Mouse (Mus musculus) lung, postnatal 36 days (tissue): ENCODE measurements around the gene Nanos3.

Experiments used
- DNase-seq: peaks from one replicate; pipeline ENCODE4 v3.0.0; 2022; ENCODE audit warnings: mixed read lengths

Nanos3 gene

DNA sequence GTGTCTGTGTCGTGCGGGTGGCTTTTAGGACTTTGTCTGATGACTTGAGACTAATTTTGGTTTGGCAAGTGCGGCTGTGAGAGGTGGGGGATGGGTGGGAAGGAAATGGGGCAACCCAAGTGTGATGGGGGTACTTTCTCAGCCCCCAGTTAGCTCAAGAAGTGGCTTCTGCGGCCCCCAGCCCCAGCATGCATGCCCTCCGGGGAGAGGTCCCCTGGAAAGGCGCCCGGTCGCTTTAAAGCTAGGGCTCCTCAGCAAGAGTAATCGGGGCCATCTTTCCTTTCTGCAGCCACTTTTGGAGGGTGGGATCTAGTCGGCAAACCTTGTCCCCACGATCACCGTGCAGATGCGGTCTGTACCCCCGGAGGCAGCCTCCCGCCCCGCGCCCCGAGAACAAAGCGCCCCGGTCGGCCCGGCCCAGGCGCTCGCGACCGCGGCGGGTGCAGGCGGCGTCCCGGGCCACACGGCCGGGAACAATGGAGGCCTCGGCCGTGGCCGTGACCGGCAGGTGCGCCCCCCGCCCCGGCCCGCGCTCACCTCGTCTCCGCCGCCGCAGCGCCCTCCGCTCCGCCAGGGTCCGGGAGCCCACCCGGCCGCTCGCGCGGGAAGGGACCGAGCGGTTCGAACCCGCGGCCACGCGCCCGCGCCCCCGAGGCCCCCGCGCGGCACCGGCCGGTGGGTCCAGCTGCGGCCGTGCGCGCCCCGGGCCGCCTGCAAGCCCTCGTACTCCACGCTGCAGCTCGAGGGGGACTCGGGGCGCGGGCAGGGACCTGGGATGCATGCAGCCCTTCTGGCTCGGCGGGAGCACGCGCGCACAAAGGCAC lies 1.5 kb downstream of the Nanos3 start:
- DNase-seq = no peak

DNA sequence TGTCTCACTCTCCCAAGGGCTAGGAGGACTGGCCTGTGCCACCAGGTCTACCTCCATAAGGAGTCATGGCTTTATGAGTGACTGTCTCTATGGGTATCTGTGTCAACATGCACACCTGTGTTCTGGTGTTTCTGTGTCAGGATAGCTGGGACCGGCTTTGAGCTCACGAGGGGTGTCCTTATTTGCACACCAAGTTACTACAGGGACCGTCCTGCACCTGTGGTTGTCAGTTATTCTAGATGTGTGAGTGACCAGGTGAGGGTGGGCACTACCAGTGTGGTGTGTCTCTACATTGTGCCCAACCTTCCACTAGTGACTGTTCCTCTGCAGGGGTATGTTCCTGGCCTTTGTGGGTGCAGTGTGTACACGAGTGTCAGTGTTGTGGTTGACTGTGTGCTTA lies 2.2 kb downstream of the Nanos3 start:
- DNase-seq = no peak

DNA sequence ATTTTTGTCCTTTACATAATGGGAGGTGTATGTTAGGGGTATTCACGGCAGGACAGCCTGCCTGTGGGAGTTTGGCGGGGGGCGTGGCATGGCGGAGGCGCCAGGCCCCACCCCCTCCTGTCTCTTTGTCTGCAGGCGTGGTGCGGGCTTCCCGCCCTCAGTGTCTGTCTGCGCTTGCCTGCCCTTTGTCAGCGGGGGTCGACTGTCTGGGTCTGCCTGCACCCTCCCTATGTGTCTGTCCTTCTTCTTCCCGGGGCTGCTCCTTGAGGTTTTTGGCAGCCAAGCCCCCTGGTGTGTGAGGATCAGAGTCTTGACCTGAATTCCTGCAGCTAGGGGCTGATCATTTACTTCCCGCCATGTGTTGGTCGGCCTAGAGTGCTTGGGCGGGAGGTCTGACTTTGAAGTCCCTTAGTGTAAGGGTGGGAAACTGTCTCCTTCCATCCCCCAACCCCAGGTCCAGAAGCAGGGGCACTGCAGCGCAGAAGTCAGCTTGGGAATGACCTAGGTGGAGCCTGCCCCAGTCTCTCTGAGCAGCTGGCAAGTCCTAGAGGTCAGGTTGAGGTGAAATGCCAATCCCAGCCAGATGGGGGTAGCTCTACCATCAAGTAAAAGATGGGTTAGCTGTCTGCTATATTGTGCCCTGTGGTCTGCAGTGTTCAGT lies 4.4 kb downstream of the Nanos3 start:
- DNase-seq = peak; percentile 51

DNA sequence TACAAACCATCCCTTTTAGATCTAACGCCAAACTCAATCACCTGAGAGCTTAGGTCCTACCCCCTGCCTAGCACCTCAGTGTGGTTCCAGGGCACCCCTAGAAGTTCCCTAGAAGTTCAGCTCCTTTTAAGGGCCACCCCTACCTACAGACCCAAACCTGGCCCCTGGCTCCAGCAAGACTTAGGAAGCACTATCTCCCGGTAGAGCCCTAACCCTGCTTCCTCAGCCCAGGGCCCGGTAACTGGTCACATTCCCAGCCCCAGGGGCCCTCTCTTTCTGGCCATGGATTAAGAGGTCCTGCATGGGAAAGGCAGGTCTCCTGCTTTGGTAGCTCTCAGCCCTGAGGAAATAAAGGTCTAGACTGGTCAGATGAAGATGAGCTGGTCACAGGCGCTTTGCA lies 5.1 kb downstream of the Nanos3 start:
- DNase-seq = no peak

DNA sequence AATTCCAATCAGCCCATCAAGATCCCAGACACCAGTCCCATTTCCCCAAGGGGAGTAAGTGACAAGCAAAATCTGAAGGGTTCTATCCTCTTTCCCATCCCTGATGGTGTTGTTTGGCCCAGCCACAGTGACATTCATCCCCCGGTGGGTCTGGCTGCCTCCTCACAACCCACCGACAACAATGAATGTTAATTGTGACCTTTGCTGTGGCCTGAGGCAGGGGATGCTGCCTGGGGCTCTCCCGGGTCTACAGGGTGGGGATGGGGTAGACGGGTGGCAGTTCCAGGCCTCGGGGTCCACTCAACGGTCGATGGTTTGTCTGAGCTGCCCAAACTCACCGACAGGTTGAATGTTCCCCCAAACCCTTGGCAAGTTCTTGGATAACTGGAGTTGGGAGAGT lies 6.4 kb downstream of the Nanos3 start:
- DNase-seq = no peak

DNA sequence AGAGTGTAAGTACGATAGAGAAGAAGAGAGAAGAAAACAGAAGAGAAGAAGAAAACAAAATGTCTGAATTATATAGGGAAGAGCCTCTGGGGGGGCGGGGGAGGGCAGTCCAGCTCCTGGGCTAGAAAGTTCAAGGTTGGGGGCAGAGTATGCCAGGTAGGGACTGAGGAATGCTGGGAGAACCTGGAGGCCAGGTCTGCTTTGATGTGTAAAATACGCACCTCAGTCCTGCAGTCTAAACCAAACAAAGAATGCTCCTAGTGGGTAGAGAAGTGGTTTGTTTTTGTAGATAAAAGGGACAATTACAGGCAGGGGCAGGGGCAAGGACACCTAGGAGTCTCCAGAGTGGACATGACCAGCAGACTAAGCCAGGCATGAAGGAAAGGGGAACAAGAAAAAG lies 7.6 kb downstream of the Nanos3 start:
- no peak for DNase-seq

DNA sequence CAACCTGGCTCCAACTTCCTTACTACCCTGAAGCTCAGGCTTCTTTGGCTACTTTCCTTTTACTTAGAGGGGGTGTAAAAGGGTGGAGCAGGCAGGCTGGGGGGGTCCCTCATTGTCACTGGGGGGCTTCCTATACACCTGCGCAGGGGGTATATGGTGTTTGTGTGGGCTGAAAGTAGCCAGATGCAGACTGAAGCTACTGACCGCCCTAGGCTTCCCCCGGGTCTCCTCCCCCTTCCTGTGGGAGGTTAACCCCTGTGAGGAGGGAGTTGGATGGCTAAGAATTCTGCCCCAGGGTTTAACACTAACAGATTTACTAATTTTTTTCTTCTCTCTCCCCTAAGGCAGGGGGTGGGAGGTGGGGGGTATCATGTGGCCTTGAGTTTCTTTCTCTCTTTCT lies 8.5 kb downstream of the Nanos3 start:
- no peak for DNase-seq

DNA sequence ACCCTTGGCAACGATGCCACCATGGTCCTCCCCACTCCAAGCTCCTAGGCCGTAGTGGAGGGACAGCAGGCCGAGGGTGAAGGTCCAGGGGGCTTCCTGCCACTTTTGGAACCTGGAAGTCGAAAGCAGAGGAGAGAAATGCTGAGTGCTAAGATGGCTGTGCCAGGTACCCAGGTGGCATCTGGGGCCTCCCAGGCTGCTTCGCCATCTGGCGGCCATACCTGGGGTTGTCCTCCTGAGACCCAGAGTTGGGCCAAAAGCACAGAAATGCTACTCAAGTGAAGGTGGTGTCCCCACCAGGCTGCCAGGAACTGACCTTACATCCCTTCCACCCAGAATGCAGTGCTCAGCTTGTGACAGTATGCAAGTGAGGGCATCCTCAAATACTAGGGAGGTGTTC lies 11.2 kb downstream of the Nanos3 start:
- DNase-seq = peak; percentile 17

DNA sequence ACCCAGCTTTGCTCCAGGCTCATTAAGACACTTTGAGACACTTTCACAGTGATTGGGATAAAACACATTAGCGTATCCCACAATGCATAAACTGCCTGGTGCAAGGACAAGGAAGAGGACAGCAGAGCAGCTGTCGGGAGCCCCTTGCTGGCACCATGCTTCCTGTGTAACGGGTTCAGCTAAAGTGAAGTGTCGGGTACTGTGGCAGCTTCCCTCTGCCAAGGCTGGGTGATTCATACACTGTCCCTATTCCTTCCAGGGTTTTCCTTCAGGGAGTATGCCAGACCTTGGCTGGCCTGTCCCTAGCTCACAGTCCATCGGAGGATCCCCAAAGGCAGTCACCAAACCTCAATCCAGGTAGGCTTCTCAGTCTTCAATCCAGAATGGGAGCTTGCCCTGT lies 14.9 kb downstream of the Nanos3 start:
- DNase-seq = no peak

DNA sequence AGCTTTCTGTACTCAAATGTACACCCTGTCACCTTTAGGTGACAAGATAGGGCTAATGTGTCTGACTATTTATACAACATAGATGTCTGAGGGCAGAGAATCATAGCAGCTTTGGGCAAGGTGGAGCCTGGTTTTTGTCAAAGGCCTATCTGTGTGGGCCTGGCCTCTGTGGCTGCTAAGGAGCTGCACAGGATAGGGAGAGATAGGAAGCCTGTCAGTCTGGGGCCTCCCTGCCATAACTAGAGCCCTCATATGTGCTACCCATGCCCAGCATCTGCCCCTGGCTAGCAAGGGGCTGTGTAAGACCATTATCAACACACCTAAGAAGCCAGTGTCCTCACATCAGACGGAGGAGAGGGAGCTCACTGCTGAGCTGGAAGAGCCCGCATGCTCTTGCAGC lies 17.3 kb downstream of the Nanos3 start:
- DNase-seq = no peak

DNA sequence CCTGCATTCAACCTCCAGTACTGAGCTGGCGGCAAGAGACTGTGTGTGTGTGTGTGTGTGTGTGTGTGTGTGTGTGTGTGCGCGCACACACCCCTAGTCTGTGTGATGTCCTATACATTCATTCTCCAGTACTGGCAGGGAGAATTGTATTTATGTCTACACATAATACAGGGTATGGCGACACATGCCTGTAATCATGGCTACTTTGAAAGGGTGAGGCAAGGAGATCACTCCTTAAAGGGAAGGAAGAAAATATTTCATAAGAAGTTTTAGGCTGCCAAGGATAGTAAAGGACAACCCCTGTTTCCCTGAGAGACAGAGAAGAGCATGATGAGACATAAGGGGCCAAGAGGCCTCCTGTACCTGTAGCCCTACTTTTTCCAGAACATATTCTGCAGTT lies 27.4 kb downstream of the Nanos3 start:
- no peak for DNase-seq

DNA sequence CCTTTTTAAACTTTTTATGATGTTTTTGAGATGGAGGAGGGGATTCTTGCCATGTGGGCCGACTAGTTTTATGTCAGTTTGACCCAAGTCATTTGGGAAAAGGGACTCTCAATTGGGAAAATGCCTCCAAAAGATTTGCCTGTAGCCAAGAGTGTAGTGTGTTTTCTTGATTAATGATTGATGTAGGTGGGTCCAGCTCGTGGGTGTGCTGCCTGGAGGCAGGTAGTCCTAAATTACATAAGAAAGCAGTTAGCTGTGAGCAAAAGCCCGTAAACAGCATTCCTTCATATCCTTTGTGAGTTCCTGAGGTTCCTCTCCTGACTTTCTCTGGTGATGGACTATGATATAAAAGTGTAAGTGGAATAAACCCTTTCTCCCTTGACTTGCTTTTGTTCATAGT lies 35.8 kb downstream of the Nanos3 start:
- DNase-seq = no peak

DNA sequence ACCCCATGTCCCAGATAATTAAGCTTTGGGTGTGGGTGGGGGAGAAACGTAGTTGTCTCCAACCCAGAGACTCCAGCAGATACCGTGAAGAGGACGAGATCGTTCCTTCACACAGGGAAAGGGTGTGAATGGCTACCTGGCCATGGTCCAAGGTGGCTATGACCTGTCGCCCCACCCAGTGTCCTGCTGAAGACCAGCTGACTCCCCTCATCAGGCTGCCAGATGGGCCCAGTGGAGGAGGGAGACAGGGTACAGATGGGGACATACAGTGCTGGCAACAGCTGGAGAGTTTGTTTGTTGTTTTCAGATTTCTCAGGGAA lies 36.5 kb downstream of the Nanos3 start:
- DNase-seq = peak; percentile 14

DNA sequence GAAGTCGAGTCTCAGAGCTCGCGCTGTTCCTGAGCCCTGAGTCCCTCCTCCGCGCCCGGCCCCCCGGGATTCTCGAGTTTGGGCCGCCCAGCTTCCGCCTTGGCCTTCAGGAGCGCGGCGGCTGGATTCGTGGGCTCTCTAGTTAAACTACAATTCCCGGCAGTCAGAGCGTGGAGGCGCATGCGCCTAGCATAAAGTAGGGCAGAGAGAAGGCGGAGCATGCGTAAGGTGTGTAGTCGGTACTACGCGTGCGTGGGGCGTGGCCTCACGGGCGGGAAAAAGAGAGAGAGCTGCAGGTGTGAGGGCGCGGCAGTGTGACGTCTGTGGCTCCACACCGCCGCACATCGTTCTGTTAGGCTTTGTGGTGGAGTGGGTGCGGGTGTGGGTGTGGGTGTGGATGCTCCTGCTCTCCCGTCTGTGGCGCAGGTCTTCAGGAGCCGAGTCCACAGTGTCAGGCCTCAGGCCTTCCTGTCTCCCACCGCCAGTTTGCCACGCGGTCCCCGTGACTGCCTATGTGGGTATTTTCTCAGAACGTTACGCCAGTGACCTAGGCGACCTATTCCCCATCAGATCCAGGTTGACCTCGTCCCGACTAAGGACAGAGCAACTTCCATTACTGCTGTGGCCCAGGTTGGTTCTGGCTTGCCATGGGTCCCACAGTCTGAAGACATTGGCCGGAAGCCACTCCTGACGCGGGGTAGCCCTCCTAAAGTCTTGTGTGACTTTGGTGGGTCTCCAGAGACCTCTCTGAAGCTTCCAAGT lies 37.1 kb downstream of the Nanos3 start, which contains the start of the genes Cc2d1a and 4930432K21Rik:
Gene Cc2d1a (minus strand): TSS at position 168 of the 762 bp plus-strand sequence.
Gene 4930432K21Rik (plus strand): TSS at position 257 of the 762 bp plus-strand sequence.
- DNase-seq = peak; percentile 98

DNA sequence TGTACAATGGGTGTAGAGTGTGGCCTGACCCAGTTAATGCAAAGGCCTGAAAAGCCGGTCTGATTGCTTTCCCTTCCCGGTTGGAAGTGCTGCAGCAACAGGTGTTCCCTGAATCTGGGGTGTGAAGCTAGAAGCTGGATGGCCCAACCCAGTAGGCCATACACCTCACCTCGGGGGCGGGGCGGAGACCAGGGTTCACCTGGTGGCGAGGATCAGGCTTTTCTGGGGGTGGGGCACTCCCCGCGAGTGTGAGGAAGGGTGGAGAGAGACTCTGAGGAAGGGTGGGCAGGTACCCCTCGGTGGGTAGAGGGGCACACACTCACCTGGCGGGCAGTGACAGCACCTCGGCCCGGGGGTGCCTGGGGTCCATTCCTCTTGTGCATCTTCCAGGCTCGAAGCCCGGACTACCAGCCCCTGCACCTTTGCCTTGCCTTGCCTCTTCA lies 37.7 kb downstream of the Nanos3 start:
- DNase-seq = peak; percentile 65

DNA sequence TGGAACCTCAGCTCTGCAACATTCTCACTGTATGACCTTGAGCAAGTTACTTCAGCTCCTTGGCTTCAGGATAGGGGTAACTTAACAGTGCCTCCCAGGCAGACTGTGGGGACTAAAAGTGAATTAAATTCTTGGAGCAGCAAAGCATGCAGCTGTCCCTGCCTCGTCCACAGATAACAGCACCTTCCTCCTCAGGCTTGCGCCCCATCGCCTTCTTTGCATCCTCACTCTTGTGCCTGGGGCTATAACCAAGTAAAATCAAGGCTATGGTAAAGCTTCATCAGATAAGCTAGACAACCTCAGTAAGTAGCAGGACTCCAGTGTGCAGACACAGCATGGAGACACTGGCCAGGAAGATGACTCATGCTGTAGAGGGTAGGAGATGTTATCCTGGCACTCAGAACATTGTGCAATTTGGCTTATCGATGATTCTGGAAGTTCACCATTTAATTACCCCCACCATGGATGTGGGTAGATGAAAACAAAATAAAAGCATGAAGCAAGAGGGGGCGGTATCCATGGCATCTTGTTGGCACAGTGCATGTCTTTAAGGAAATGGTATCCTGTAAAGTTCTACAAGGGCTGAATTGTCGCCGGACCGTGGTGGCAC lies 40.3 kb downstream of the Nanos3 start:
- DNase-seq = no peak

DNA sequence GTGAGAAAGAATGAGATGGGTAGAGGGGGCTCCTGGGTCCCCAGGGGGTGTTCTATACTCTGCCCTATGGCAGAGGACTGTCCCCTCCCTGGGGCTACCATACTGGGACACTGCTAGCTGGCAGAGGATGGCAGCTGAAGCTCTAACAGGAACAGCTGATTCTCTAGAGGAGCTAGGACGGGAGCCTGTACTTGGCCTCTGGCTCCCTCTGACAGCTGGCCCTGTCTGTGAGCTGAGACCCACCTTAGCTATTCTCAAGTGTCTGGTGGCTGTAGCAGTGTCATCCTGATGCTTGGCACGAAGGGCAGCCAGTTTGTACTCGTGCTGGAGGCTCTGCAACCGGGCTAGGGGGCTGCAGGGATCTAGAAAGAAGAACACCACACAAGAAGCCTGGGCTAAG lies 44.2 kb downstream of the Nanos3 start:
- DNase-seq = no peak

DNA sequence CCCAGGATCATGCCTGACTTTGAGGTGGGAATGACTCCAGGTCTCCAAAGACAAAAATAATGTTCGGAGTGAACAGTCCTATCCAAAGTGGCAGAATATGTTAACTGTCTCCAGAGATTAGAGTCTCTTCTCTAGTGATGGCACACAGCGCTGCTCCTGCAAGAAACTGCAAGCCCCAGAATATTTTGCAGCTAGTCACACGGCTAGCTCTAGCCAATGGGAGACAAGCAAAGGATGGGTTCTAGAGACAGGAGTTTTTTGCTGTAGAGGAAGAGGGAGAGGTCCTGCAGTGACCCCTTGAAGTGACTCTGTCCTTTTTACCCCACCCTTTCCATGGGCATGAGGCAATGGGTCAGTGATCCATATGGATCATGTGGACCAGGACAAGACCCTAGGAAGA lies 47.2 kb downstream of the Nanos3 start:
- no peak for DNase-seq

DNA sequence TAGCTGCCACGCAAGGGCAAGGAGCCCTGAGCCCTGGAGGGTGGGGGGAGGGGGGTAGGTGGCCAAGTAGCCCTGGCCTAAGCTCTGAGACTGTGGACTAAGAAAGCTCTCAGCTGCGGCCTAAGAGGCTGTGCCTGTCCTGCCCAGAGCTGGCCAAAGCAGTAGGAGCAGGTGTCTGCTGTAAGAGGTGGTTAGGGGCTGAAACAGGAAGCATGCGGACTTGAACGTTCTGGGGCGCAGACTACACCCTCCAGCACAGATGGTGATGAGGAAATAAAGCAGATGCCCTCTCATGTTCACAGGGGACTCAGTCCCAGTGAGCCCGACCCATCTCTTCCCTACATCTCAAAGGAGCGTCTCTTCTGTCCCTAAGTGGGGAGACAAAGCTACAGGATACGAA lies 52.8 kb downstream of the Nanos3 start:
- no peak for DNase-seq

DNA sequence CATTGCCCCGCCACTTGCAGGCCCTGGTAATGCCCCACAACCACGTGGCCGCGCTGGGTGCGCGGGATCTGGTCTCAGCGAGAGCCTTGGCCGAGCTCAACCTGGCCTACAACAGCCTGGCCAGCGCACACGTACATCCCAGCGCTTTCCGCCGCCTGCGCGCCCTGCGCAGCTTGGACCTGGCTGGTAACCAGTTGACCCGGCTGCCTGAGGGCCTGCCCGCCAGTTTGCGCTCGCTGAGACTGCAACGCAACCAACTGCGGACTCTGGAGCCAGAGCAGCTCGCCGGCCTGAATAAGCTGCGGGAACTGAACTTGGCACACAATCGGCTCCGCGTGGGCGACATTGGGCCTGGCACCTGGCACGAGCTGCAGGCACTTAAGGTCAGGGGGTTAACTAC lies 54.2 kb downstream of the Nanos3 start:
- no peak for DNase-seq

DNA sequence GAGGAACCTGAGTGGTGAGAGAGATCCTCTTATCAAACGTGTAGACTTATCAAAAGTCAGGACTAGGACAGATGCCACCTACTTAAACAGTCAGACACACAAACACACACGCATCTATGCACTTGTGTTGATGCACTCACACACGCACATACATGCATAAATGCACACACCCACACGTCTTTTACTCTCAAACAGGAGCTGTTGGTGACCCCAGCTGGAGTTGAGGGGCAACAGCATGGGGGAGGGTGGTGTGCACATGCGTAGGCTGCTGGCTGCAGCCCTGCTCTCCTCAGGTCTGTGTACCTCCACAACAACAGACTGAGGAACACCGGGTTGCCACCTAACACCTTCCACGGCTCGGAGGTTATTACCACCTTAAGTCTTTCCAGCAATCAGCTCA lies 56.7 kb downstream of the Nanos3 start:
- DNase-seq = no peak

DNA sequence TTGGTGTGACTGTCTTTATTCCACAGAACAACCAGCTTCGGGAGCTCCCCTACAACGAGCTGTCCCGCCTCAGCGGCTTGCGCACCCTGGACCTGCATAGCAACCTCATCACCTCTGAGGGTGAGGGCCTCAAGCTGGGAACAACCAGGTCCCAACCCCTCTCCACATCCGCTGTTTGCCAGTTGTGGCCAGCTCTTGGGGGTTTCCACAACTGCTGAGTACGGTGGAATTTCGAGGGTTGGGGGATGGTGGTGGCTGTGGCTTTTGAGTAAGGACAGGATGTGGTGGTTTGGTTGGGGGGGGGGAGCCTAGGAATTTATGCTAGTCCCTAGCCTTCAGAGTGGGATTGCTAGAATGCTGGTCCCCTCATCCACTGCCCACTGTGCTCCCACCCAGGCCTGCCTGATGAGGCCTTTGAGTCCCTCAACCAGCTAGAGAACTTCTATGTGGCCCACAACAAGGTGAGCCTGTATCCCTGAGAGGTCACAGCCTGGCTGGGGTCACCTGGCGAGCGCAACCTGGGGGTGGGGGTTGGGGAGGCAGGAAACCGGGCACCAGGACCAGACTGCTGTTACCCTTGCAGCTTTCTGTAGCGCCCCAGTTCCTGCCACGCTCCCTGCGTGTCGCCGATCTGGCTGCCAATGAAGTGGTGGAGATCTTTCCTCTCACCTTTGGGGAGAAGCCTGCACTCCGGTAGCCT lies 57.7 kb downstream of the Nanos3 start:
- peak; percentile 15 for DNase-seq

DNA sequence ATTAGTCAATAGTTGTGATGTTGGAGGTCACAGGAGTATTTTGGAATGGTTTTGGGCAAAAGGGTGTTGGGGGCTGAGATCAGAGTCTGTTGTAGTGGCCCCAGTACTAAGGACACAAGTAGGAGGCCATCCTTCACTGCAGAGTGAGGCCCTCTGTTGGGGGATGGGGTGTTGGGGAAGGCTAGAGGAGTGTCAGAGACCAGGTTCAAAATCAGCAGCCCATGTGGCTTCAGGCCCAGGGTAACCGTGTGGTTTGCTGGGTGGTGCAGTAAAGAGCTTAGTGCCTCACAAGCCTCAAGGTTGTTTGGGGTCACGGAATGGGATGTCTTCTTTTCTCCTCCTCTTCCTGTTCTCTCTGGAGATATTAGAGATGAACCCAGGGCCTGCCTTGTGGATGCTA lies 58.3 kb downstream of the Nanos3 start:
- DNase-seq = no peak
